Mouse (Mus musculus): ENCODE measurements around the gene Nop14.

DNA sequence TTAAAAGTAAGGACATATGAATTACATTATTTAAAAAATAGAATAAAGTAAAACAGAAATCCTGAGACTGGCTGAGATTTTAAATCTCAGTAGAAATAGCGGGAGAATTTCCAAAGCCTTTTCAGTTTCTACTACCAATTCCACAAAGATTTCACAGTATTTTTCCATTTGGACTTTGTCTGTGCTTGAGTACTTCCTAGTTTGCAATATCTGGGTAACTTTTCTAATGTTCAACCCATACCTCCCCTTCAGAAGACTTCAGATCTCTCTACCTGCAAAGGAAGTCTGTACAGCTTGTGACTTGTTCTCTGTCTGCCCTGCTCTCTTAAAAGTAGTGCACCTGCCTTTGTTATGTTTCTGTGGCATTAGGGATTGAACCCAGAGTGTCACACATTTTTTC, 48.5 kb upstream of the Nop14 start:
- TF ChIP-seq CTCF (IDR thresholded peaks at IDR 0.05; ENCODE audit: borderline replicate concordance, extremely low read depth, insufficient read depth, insufficient read length) (no peak), POLR2A (IDR thresholded peaks at IDR 0.05; ENCODE audit: borderline replicate concordance, extremely low read depth, insufficient read depth, insufficient read length, poor library complexity, severe bottlenecking) (no peak)
